Mouse (Mus musculus) layer of hippocampus, postnatal 14 days (tissue): ENCODE results near the gene Olfr729. TPM values are rescaled to one million over a fixed set of nuclear protein-coding genes. Genes with fewer than 3 reads are reported as not detected.

Experiments
- DNase-seq, 2 experiments: peaks; one replicate each; pipeline ENCODE4 v3.0.0; 2021 to 2022; ENCODE audit warnings: low spot score in 2 of 2, mixed read lengths in 1 of 2
- long read RNA-seq, 2 experiments: library from polyadenylated mRNA; stranded (forward); transcript quantifications; one replicate each; pipeline ENCODE4 v2.0.0; 2021
- total RNA-seq, 2 experiments: library from RNA; stranded (reverse); gene quantifications; 2 replicates each; pipeline ENCODE4 v1.2.3; 2021

Olfr729 gene
- not detected for total RNA-seq
- long read RNA-seq, experiment 1: 0 reads
- long read RNA-seq, experiment 2: 0 reads

DNA sequence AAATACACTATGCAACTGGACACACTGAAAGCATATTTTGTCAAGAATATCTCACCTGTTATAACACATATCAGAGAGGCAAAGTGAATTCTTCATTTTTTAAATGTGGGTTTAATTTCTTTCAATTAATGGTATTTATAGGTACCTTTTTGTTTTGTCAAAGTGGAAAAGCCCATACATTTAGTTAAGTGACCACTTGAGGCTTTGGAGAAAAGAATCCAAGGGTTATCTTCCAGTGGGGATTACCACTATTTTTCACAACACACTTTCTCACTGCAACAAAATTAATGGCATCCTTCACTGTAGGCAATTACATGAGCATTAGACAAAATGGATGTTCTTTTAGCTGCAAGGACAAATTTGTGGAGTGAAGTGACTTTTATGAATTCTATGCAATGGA is at the start of gene Olfr729:
Gene Olfr729, minus strand, starts transcription at position 101 of the 400 bp plus-strand sequence.
- DNase-seq: no peak

DNA sequence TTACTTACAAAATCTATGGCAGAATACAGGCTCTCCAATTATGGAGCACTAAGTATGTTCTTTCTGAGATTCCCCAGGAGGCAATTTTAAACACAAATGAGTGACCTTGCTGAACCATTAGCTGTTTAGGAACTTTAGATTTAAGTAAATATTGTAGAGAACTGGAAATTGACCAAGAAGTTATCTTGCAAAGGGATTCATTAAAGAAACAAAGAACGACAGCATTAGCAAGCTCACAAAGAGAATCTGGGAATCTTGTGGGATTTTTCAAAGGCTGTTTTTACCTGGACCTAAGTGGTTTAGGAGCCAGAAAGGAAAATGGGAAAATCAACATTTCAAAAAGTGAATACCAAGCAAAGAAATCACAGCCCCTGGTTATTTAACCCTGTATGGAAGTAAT is 35.4 kb upstream of the Olfr729 start, which contains the start of gene Olfr730:
Gene Olfr730, minus strand, starts transcription at position 101 of the 400 bp plus-strand sequence.
- DNase-seq: no peak

DNA sequence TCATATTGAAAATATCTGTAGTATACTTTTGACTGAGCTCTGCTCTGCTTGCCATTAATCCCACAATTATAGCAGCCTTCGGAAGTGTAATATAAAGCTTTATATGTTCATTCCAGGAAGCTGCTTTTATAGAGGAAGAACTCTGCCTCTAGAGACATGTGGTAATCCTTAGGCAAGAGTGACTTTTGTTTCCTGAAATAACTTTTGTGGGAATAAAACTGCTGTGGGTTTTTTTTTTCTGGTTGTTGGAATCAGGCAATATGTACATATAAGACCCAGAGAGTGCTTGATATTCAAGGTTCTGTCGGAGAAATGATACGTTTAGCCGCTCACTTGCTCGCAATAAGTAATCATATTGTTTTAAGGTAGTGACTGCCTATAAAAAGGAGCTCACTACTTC is 10.1 kb downstream of the Olfr729 start, which contains the start of gene Olfr728:
Gene Olfr728, minus strand, starts transcription at position 101 of the 400 bp plus-strand sequence.
- DNase-seq: no peak

DNA sequence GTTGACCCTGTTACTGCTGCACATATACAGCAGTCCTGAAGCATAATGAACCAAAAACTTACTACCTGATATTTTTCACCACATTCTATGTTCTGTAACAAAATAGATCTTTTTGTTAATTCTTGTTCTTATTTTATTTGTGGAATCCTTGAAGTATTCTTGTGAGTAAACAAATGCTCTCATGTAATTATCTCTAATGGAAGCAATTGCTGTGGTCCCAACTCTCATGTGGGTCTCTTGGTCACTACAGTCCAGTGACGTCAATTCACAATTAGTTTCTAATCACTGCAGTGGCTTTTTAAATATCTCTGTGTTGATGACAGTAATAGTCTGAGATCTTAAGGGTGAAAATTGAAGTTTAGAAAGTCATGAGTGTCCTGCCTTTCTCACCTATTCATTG is 29.8 kb downstream of the Olfr729 start, which contains the start of gene Olfr727:
Gene Olfr727, plus strand, starts transcription at position 301 of the 400 bp plus-strand sequence.
- no peak for DNase-seq

Other genes starting within 250 kb of the Olfr729 start
- gene Olfr723, start 221.1 kb downstream of the Olfr729 start, total RNA-seq: not detected
- gene Olfr724, start 189.6 kb downstream of the Olfr729 start, total RNA-seq: not detected
- gene Olfr725, start 112.5 kb downstream of the Olfr729 start, total RNA-seq: not detected
- not detected for gene Olfr726, start 62.0 kb downstream of the Olfr729 start, total RNA-seq
- not detected for gene Olfr727, start 29.7 kb downstream of the Olfr729 start, total RNA-seq
- gene Olfr728, start 10.2 kb downstream of the Olfr729 start, total RNA-seq: not detected
- not detected for gene Olfr730, start 35.3 kb upstream of the Olfr729 start, total RNA-seq
- not detected for gene Olfr731, start 89.0 kb upstream of the Olfr729 start, total RNA-seq
- not detected for gene Olfr732, start 131.3 kb upstream of the Olfr729 start, total RNA-seq
- gene Olfr733, start 148.6 kb upstream of the Olfr729 start, total RNA-seq: not detected
- gene Olfr734, start 173.9 kb upstream of the Olfr729 start, total RNA-seq: not detected
- gene Olfr735, start 196.0 kb upstream of the Olfr729 start, total RNA-seq: not detected
- gene Tlr11, start 205.0 kb upstream of the Olfr729 start, total RNA-seq: not detected
- not detected for gene Olfr736, start 228.3 kb upstream of the Olfr729 start, total RNA-seq